Mouse (Mus musculus) heart, adult 9 months (tissue): ENCODE data around the gene Mtmr2.
"Not testable (repeated sequence)": the region's sequence is repeated elsewhere in the genome, so short reads cannot be mapped to it uniquely, and the experiment has no call there.

Experiments
- DNase-seq, 2 experiments: peaks; one replicate each; pipeline ENCODE4 v3.0.0; 2022; ENCODE audit warnings: low spot score in 2 of 2

Gene Mtmr2

GRCm38 (mm10) chr9:13748404-13748797 lies at the start of gene Mtmr2:
Gene Mtmr2 (plus strand): TSS chr9:13748410.
- no peak for DNase-seq

- no peak for DNase-seq
Measured at GRCm38 (mm10) chr9:13699061-13699780, 49.0 kb upstream of the Mtmr2 start.

- no peak for DNase-seq
Measured at GRCm38 (mm10) chr9:13699781-13700116, 48.5 kb upstream of the Mtmr2 start.

- peak; percentile 4 to 29 for DNase-seq
Measured at GRCm38 (mm10) chr9:13701773-13702172, 46.4 kb upstream of the Mtmr2 start.

DNA sequence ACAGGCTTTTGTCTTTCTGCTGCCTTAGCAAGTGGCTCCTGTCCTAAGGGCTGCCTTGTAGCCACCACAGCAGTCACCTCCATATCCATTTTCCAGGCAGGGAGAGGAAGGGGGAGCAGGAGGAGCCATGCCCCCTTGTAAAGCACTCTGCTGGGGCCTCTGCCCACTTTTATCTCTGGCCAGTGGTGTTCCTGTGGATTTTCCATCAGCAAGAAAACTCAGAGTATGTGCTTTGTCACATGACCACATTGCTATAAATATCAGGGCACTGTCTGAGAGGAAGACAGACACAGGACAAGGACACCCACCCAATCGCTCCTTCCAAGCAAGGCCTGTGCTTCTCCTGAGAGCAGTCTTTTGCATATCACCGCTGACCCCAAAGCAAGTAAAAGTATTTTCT lies 45.1 kb upstream of the Mtmr2 start:
- DNase-seq, result peak; percentile 35 to 42

DNA sequence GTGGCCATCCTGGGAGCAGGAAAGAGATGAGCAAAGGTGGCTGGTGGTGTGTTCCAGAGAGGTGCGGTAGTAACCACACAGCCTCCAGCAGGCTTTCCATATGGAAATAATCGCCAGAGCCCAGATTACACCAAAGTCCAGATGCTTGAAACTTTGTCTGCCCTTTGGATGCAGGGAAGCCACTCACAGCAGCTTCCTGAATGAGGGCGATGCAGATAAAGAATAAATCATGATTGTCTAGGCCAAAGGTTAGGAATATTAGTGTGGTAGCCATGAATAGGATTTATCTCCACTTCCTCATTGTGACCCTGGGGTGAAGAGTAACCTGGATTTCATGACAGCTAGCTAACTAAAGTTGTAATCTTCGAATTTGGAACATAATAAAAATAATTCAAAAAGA lies 43.3 kb upstream of the Mtmr2 start:
- DNase-seq, result no peak

GRCm38 (mm10) chr9:13707066-13707555 lies 41.1 kb upstream of the Mtmr2 start:
- no peak for DNase-seq

- DNase-seq, result no peak
Measured at GRCm38 (mm10) chr9:13709436-13709835, 38.8 kb upstream of the Mtmr2 start.

- DNase-seq, result not testable (repeated sequence)
Measured at GRCm38 (mm10) chr9:13715891-13716290, 32.3 kb upstream of the Mtmr2 start.

GRCm38 (mm10) chr9:13716316-13717099 lies 31.7 kb upstream of the Mtmr2 start:
- peak; percentile 36 to 71 for DNase-seq

- DNase-seq, result peak; percentile 95 to 96
Measured at GRCm38 (mm10) chr9:13748798-13749674, 826 bp downstream of the Mtmr2 start.

GRCm38 (mm10) chr9:13749675-13749998 lies 1.4 kb downstream of the Mtmr2 start:
- DNase-seq, result no peak

GRCm38 (mm10) chr9:13752543-13752942 lies 4.3 kb downstream of the Mtmr2 start:
- peak; percentile 33 to 52 for DNase-seq

- DNase-seq, result no peak
Measured at GRCm38 (mm10) chr9:13760430-13760829, 12.2 kb downstream of the Mtmr2 start.

GRCm38 (mm10) chr9:13765624-13766023 lies 17.4 kb downstream of the Mtmr2 start:
- no peak for DNase-seq

- no peak for DNase-seq
Measured at GRCm38 (mm10) chr9:13766570-13766969, 18.4 kb downstream of the Mtmr2 start.

GRCm38 (mm10) chr9:13774732-13775131 lies 26.5 kb downstream of the Mtmr2 start:
- no peak for DNase-seq

GRCm38 (mm10) chr9:13781985-13782384 lies 33.8 kb downstream of the Mtmr2 start:
- no peak for DNase-seq

DNA sequence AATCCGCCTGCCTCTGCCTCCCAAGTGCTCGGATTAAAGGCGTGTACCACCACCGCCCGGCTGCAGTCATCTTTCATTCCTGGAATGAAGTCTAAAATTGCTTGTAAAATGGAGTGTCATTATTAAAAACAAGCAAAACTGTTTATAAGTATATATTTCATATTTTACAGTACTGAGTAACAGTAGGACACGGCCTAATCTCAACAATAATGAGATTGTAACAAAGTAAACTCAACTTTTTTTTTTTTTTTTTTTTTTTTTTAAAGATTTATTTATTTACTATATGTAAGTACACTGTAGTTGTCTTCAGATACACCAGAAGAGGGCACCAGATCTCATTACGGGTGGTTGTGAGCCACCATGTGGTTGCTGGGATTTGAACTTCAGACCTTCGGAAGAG lies 42.7 kb downstream of the Mtmr2 start:
- not testable (repeated sequence) for DNase-seq

DNA sequence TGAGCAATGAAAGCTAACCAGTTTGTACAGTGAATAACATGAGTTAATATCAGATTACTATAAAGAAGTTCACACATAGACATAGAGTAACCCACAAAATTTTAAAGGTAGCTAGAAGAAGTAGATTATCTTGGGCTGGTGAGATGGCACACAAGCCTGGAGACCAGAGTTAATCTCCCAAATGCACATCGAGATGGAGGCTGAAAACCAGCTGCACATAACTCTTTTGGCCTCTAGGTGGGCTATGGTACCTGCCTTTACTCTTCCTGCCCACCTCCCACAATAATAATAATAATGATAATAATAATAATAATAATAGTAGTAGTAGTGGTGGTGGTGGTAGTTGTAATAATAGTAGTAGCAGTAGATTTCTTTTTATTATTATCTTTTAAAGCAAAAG lies 46.1 kb downstream of the Mtmr2 start:
- no peak for DNase-seq

GRCm38 (mm10) chr9:13794756-13795155 lies 46.5 kb downstream of the Mtmr2 start:
- DNase-seq, result no peak

DNA sequence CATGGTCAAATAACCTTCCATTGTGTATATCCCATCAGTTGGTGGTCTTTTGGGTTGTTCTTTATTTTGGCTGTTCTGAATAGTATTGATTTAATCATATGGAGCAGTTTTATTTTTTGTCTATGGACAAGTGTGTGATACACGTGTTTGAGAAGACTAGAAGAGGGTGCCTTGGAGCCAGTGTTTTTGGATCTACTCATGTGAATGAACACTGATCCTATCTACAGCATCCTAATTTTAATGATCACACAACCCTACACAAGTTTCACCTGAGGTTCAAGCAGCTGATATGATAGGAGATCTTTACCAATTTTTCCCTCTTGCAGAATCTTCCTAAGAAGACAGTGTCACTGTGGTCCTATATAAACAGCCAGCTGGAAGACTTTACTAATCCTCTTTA lies 56.3 kb downstream of the Mtmr2 start:
- no peak for DNase-seq
